Mouse (Mus musculus): ENCODE results near the gene Mmrn1. TPM values are rescaled to one million over a fixed set of nuclear protein-coding genes. Genes with fewer than 3 reads are reported as not detected.

The Mmrn1 gene
- polyA plus RNA-seq (2021; fragmentation: Nextera tagmentation): not detected in 2 replicates
- long read RNA-seq, experiment 1: 0 reads
- long read RNA-seq, experiment 2: 0 reads

GRCm38 (mm10) chr6:60924676-60925075 is at the start of gene Mmrn1:
Mmrn1 (plus strand) TSS chr6:60924976.

Other genes with a start within 250 kb of the Mmrn1 start
- gene Snca, start 95.1 kb upstream of the Mmrn1 start, polyA plus RNA-seq (2021; fragmentation: Nextera tagmentation): 514 and 544 TPM in 2 replicates

All from layer of hippocampus, adult 6 months (tissue).